Mouse (Mus musculus) thymus, adult 2 months (tissue): ENCODE data around the gene Col9a2. TPM values are rescaled to one million over a fixed set of nuclear protein-coding genes. Genes with fewer than 3 reads are reported as not detected.
A peak's percentile ranks its signal among the peaks of the same experiment; 100 is the strongest.

Source experiments
- DNase-seq: peaks from one replicate; pipeline ENCODE4 v3.0.0; 2021
- H3K27ac ChIP-seq: fragments of 200-500 bp; 2 replicates; pipeline ENCODE4 v1.5.1; 2012; ENCODE audit warnings: low read length, control low read depth; ENCODE audit not compliant: control insufficient read depth, insufficient read depth
- H3K27me3 ChIP-seq: fragments of 200-500 bp; 2 replicates; pipeline ENCODE4 v1.6.1; 2012; ENCODE audit warnings: mild to moderate bottlenecking, low read length, moderate library complexity, mixed read lengths; ENCODE audit not compliant: control insufficient read depth, insufficient read depth
- H3K36me3 ChIP-seq: fragments of 200-500 bp; 2 replicates; pipeline ENCODE4 v1.6.1; 2012; ENCODE audit warnings: mild to moderate bottlenecking, low read length, moderate library complexity; ENCODE audit not compliant: control insufficient read depth, insufficient read depth
- H3K4me1 ChIP-seq: fragments of 200-500 bp; replicated peaks from 2 replicates; pipeline ENCODE4 v1.6.1; 2012; ENCODE audit warnings: low read length; ENCODE audit not compliant: control insufficient read depth, insufficient read depth
- H3K4me3 ChIP-seq: fragments of 200-500 bp; 2 replicates; pipeline ENCODE4 v1.5.1; 2012; ENCODE audit warnings: mild to moderate bottlenecking, low read length, control low read depth, moderate library complexity; ENCODE audit not compliant: control insufficient read depth, insufficient read depth
- CTCF ChIP-seq: fragments of 200-500 bp; IDR thresholded peaks from 2 replicates; pipeline ENCODE4 v1.5.1; 2012; ENCODE audit warnings: mild to moderate bottlenecking, control low read depth, low read length, moderate library complexity, borderline replicate concordance; ENCODE audit not compliant: control insufficient read depth, poor library complexity, insufficient read depth; ENCODE audit errors: extremely low read depth
- POLR2A ChIP-seq: fragments of 200-500 bp; IDR thresholded peaks from 2 replicates; pipeline ENCODE4 v1.6.1; 2012; ENCODE audit warnings: mild to moderate bottlenecking, low read length, control low read depth, moderate library complexity; ENCODE audit not compliant: control insufficient read depth, poor library complexity, insufficient read depth; ENCODE audit errors: extremely low read depth
- WGBS: fragments of 180-500 bp; shearing (Covaris S2); methylation state at CpG from one replicate; pipeline ENCODE4 v1.1.7; 2018; 5-methylcytosine and 5-hydroxymethylcytosine counted together
- polyA plus RNA-seq: library from polyadenylated mRNA; depleted of rRNA; stranded (reverse); fragments of >200 nt; gene quantifications from 2 replicates; pipeline ENCODE4 v1.2.3, GENCODE M21; 2012

Col9a2 gene
- polyA plus RNA-seq, 1 experiment, result 0.20 TPM

DNA sequence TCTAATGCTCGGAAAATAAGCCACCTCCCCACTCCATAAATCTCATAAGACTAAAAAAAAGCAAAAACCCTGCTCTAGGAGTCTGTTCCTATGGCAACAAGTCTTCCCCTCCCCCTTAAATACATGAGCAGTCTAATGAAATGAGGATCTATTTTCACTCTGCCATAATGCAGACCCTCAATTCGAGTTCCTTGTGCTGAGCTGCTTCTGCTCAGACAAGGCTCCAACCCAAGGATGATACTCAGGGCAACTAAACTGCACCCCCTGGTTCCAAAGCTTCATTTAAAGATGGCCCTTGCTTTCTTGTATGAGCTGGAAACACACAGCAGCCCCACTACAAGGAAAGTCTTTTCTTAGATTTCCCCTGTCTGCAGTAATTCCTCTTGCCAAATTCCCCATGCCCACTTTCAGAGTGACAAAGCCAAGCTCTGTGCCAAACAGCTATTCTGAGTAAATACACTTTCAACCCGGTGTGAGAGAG is 35.5 kb upstream of the Col9a2 start:
- H3K36me3 ChIP-seq, result no peaks in the 10 kb centered on the region
- 55% methylated on average over 3 of the region's 3 CpGs for WGBS
- DNase-seq, result no peak
- no peaks in the 10 kb centered on the region for H3K27me3 ChIP-seq
- TF ChIP-seq POLR2A, result no peak
- TF ChIP-seq CTCF, result no peak
- H3K4me1 ChIP-seq, result peaks cover 17% of the 10 kb centered on the region
- H3K4me3 ChIP-seq, result no peak overlapping the region
- no peak overlapping the region for H3K27ac ChIP-seq

- Histone ChIP-seq H3K4me3 (no peak overlapping the region), H3K27ac (peak overlapping the region; percentile 49; the same call in 1 of the 2 replicates), H3K4me1 (peaks cover 17% of the 10 kb centered on the region), H3K27me3 (no peaks in the 10 kb centered on the region), H3K36me3 (no peaks in the 10 kb centered on the region)
- TF ChIP-seq CTCF, result no peak
- no peak for TF ChIP-seq POLR2A
- WGBS, result 21% methylated on average over 4 of the region's 4 CpGs
- DNase-seq, result no peak
Observed at GRCm38 (mm10) chr4:121004679-121005078, 34.5 kb upstream of the Col9a2 start.

- Histone ChIP-seq H3K4me3 (no peak overlapping the region), H3K27me3 (no peaks in the 10 kb centered on the region), H3K36me3 (no peaks in the 10 kb centered on the region), H3K27ac (no peak overlapping the region), H3K4me1 (peaks cover 14% of the 10 kb centered on the region)
- DNase-seq, result no peak
- no peak for TF ChIP-seq CTCF
- TF ChIP-seq POLR2A, result no peak
Observed at GRCm38 (mm10) chr4:121007006-121007405, 32.2 kb upstream of the Col9a2 start.

DNA sequence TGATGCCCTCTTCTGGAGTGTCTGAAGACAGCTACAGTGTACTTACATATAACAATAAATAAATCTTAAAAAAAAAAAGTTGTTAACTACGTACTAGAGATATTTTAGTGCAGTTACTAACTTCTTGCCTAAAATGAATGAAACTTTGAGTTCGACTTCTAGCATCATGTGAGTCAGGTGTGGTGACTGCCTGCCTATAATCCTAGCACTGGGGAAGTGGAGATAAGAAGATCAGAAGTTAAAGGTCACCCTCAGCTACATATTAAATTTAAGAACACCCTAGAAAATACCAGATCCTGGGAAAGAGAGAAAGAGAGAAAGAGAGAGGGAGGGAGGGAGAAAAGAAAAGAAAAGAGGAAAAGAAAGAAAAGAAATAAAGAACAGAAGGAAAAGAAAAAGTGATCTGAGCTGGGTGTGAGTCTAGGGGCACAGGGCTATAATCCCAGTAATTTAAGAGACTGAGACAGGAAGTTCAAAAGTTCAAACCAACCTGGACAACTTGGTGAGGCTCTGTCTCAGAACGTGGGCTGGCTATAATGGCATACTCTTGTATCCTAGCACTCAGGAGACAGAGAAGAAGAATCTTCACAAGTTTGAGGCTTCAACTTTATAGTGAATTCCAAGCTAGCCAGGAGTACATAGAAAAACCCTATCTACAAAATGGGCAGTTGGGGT is 31.0 kb upstream of the Col9a2 start:
- Histone ChIP-seq H3K27ac (no peak overlapping the region), H3K4me3 (no peak overlapping the region), H3K36me3 (no peaks in the 10 kb centered on the region), H3K4me1 (peaks cover 7% of the 10 kb centered on the region), H3K27me3 (no peaks in the 10 kb centered on the region)
- TF ChIP-seq CTCF (no peak), POLR2A (no peak)
- no peak for DNase-seq
- WGBS, result 59% methylated on average over 3 of the region's 3 CpGs

- Histone ChIP-seq H3K36me3 (no peaks in the 10 kb centered on the region), H3K4me3 (no peak overlapping the region), H3K27ac (no peak overlapping the region), H3K4me1 (peaks cover 7% of the 10 kb centered on the region), H3K27me3 (no peaks in the 10 kb centered on the region)
- WGBS, result 90% methylated on average over 5 of the region's 5 CpGs
- DNase-seq, result no peak
- TF ChIP-seq CTCF (no peak), POLR2A (no peak)
Observed at GRCm38 (mm10) chr4:121009151-121009550, 30.0 kb upstream of the Col9a2 start.

DNA sequence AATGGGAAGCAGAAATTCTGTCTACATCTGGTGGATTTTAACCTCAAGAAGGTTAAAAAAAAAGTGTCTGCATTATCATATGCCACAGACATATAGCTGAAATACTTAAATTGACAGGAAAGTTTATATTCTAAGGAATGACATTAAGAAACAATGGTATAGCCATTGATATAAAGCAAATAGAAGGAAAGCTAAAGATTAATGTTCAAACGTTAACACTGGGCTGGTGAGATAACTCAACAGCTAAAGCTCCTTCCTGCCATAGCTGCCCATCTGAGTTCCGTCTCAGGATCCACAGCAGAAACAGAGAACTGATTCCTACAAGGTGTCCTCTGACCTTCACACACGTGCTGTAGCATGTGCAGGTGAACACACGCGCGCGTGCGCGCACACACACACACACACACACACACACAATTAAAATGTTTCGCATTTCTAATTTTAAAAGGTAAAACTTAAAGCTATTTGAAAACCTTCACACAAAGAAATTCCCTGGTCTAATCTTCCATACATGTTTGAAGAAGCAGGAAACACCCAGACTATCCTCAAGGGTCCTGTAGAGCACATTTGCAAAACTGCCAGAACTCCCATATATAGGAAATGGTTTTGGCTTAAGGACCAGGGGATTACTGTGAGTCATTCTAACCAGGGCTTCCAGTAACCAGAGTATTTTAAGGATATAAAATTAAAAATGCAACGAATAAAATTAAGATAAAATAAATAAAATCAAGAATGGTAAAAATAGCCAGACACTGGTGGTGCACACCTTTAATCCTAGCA is 28.2 kb upstream of the Col9a2 start:
- Histone ChIP-seq H3K4me3 (no peak overlapping the region), H3K4me1 (peaks cover 2% of the 10 kb centered on the region), H3K27me3 (no peaks in the 10 kb centered on the region), H3K27ac (no peak overlapping the region), H3K36me3 (no peaks in the 10 kb centered on the region)
- no peak for TF ChIP-seq POLR2A
- no peak for TF ChIP-seq CTCF
- 78% methylated on average over 11 of the region's 11 CpGs for WGBS
- no peak for DNase-seq
